20 mouse cellular contexts compared by ENCODE assay signal in genomic region chr4:132051321-132052275, GRCm38 (mm10). TPM values are rescaled to one million over a fixed set of nuclear protein-coding genes. Genes with fewer than 3 reads are reported as not detected.
A peak's percentile ranks its signal among the peaks of the same experiment; 100 is the strongest.
DNase-seq lines count a peak whose midpoint lies in the region; ATAC-seq and TF ChIP-seq lines count a peak whose summit lies in the region.
"Had no signal": no experiment of that assay in that cellular context is flagged by ENCODE, and none has a peak within 500 bp of the region (broad histone marks: within the 10 kb centered on the region; RNA-seq: fewer than 3 reads in every experiment).

No protein-coding gene starts in this region.

- peak; percentile 53 for DNase-seq in brain, embryonic 14.5 days (ENCODE audit: low read depth)
- no peak for DNase-seq in cerebellum, adult 8-10 months
- DNase-seq: adrenal gland, postnatal 10 days; cerebellum, adult 18-20 months; gastrocnemius, postnatal 36 days; heart, postnatal 36 days; left cerebral cortex, postnatal 4 days; lung, postnatal 14 days; right cerebral cortex, adult 18-20 months; thymus, adult 18-20 months had no signal

- ATAC-seq in forebrain, embryonic 12.5 days (ENCODE audit: low FRiP score), result no peak
- no peak for ATAC-seq in forebrain, embryonic 16.5 days
- ATAC-seq in megakaryocyte, adult 5-6 weeks (ENCODE audit: poor library complexity, severe bottlenecking), result no peak
- no peak for ATAC-seq in liver, embryonic 15.5 days (ENCODE audit: insufficient read depth)
- ATAC-seq: forebrain, embryonic 13.5 days; intestine, embryonic 15.5 days had no signal

- 0 out of 2 replicates have a peak overlapping the region, but pooled peaks have one; percentile 37 for H3K27ac ChIP-seq in forebrain, embryonic 12.5 days
- no peak overlapping the region for H3K27ac ChIP-seq in forebrain, embryonic 16.5 days (ENCODE audit: low read length)
- H3K27ac ChIP-seq in liver, embryonic 15.5 days (replicated peaks), result 0 out of 2 replicates have a peak overlapping the region, but pooled peaks have one; percentile 0
- H3K27ac ChIP-seq: forebrain, embryonic 13.5 days; intestine, embryonic 15.5 days had no signal

- H3K4me1 ChIP-seq in forebrain, embryonic 12.5 days, result peaks cover 27% of the 10 kb centered on the region
- H3K4me1 ChIP-seq in forebrain, embryonic 16.5 days (replicated peaks; ENCODE audit: control insufficient read depth, insufficient read depth, low read length), result peaks cover 17% of the 10 kb centered on the region
- H3K4me1 ChIP-seq in megakaryocyte, embryonic 14.5 days, result peaks cover 77% of the 10 kb centered on the region
- H3K4me1 ChIP-seq in liver, embryonic 15.5 days (replicated peaks), result peaks cover 79% of the 10 kb centered on the region

- no peaks in the 10 kb centered on the region for H3K9me3 ChIP-seq in forebrain, embryonic 12.5 days
- H3K9me3 ChIP-seq in forebrain, embryonic 16.5 days (ENCODE audit: control insufficient read depth, low read length), result no peaks in the 10 kb centered on the region
- H3K9me3 ChIP-seq in megakaryocyte, embryonic 14.5 days, result no peaks in the 10 kb centered on the region
- no peaks in the 10 kb centered on the region for H3K9me3 ChIP-seq in liver, embryonic 15.5 days (replicated peaks)
- H3K9me3 ChIP-seq: forebrain, embryonic 13.5 days; intestine, embryonic 15.5 days had no signal

- H3K9ac ChIP-seq in forebrain, embryonic 12.5 days, result no peak overlapping the region
- no peak overlapping the region for H3K9ac ChIP-seq in forebrain, embryonic 16.5 days (replicated peaks; ENCODE audit: low read depth, low read length)
- no peak overlapping the region for H3K9ac ChIP-seq in liver, embryonic 15.5 days
- H3K9ac ChIP-seq: forebrain, embryonic 13.5 days; intestine, embryonic 15.5 days had no signal

- no peak for TF ChIP-seq POLR2A in brain, embryonic 14.5 days (IDR thresholded peaks at IDR 0.05; ENCODE audit: borderline replicate concordance, extremely low read depth, insufficient read depth, insufficient read length, poor library complexity, severe bottlenecking)

- TF ChIP-seq CTCF in brain, embryonic 14.5 days (IDR thresholded peaks at IDR 0.05; ENCODE audit: borderline replicate concordance, extremely low read depth, insufficient read depth, insufficient read length), result no peak

- 70% methylated on average over 10 of the region's 10 CpGs for WGBS in forebrain, embryonic 12.5 days
- WGBS in forebrain, embryonic 16.5 days, result 74% methylated on average over 10 of the region's 10 CpGs
- WGBS in liver, embryonic 15.5 days (ENCODE audit: insufficient replicate concordance), result 65% methylated on average over 10 of the region's 10 CpGs

- no peak overlapping the region for H3K4me2 ChIP-seq in forebrain, embryonic 12.5 days
- H3K4me2 ChIP-seq in forebrain, embryonic 16.5 days (ENCODE audit: low read length), result no peak overlapping the region
- H3K4me2 ChIP-seq in liver, embryonic 15.5 days, result peak overlapping the region; percentile 100; the same call in 1 of the 2 replicates
- H3K4me2 ChIP-seq: forebrain, embryonic 13.5 days; heart, embryonic 11.5 days; intestine, embryonic 15.5 days had no signal

- H3K36me3 ChIP-seq in forebrain, embryonic 12.5 days (replicated peaks), result no peaks in the 10 kb centered on the region
- H3K36me3 ChIP-seq in forebrain, embryonic 16.5 days (ENCODE audit: control insufficient read depth, insufficient read depth), result no peaks in the 10 kb centered on the region
- H3K36me3 ChIP-seq in megakaryocyte, embryonic 14.5 days (replicated peaks; ENCODE audit: low read length), result peaks cover 65% of the 10 kb centered on the region
- H3K36me3 ChIP-seq in liver, embryonic 15.5 days (replicated peaks), result peaks cover 58% of the 10 kb centered on the region
- H3K36me3 ChIP-seq: intestine, embryonic 15.5 days had no signal

- H3K4me3 ChIP-seq in forebrain, embryonic 12.5 days (replicated peaks), result no peak overlapping the region
- no peak overlapping the region for H3K4me3 ChIP-seq in forebrain, embryonic 16.5 days (replicated peaks; ENCODE audit: low read length)
- peak overlapping the region; percentile 46 for H3K4me3 ChIP-seq in megakaryocyte, embryonic 14.5 days (replicated peaks)
- H3K4me3 ChIP-seq in liver, embryonic 15.5 days (replicated peaks), result no peak overlapping the region
- H3K4me3 ChIP-seq: forebrain, embryonic 13.5 days; intestine, embryonic 15.5 days had no signal

- peaks cover 25% of the 10 kb centered on the region for H3K27me3 ChIP-seq in forebrain, embryonic 12.5 days
- H3K27me3 ChIP-seq in forebrain, embryonic 16.5 days (replicated peaks; ENCODE audit: control insufficient read depth, insufficient read depth, low read length), result 0 out of 2 replicates have a peak, but pooled peaks cover 8% of the 10 kb centered on the region
- no peaks in the 10 kb centered on the region for H3K27me3 ChIP-seq in megakaryocyte, embryonic 14.5 days (replicated peaks)
- peaks cover 9% of the 10 kb centered on the region; the same call in 1 of the 2 replicates for H3K27me3 ChIP-seq in liver, embryonic 15.5 days
- H3K27me3 ChIP-seq: intestine, embryonic 15.5 days had no signal

RNA-seq across cellular contexts. Expression of gene Gm10300, which starts 22.9 kb away (rescaled TPM):
- polyA plus RNA-seq in forebrain, embryonic 12.5 days (2016; fragmentation: Nextera tagmentation; extraction: Ambion mirVana), result 0.08 TPM in 1 of 2 replicates, not detected in the other
- not detected in 2 replicates for polyA plus RNA-seq in forebrain, embryonic 16.5 days (2015; fragmentation: Nextera tagmentation; extraction: Ambion mirVana)
- polyA plus RNA-seq in megakaryocyte, embryonic 14.5 days (2012; ENCODE audit: insufficient read depth, low replicate concordance), result 0.23 TPM in 1 of 2 replicates, not detected in the other
- 0.16 TPM in 1 of 2 replicates, not detected in the other for total RNA-seq in megakaryocyte, adult 5-6 weeks (2015)
- total RNA-seq in megakaryocyte, adult 5-6 weeks (2017), result 0.33 and 0.37 TPM in 2 replicates
- polyA plus RNA-seq in brain, embryonic 14.5 days (2012; rRNA removed), result not detected in 2 replicates
- polyA plus RNA-seq in liver, embryonic 15.5 days (2015; fragmentation: Nextera tagmentation; extraction: Ambion mirVana), result 0.43 and 0.46 TPM in 2 replicates
- total RNA-seq: gastrocnemius, postnatal 36 days; layer of hippocampus, adult 18-20 months; left cerebral cortex, postnatal 4 days had no signal
- polyA plus RNA-seq: C2C12; forebrain, embryonic 13.5 days had no signal

RNA-seq across cellular contexts. Expression of gene Epb41, which starts 23.5 kb away (rescaled TPM):
- polyA plus RNA-seq in forebrain, embryonic 12.5 days (2016; fragmentation: Nextera tagmentation; extraction: Ambion mirVana), result 136 and 158 TPM in 2 replicates
- 74.1 and 91.8 TPM in 2 replicates for polyA plus RNA-seq in forebrain, embryonic 16.5 days (2015; fragmentation: Nextera tagmentation; extraction: Ambion mirVana)
- polyA plus RNA-seq in megakaryocyte, embryonic 14.5 days (2012; ENCODE audit: insufficient read depth, low replicate concordance), result 90.5 and 122 TPM in 2 replicates
- total RNA-seq in megakaryocyte, adult 5-6 weeks (2015), result 42.5 and 51.8 TPM in 2 replicates
- total RNA-seq in megakaryocyte, adult 5-6 weeks (2017), result 61.1 and 62.3 TPM in 2 replicates
- 86.3 and 111 TPM in 2 replicates for polyA plus RNA-seq in brain, embryonic 14.5 days (2012; rRNA removed)
- polyA plus RNA-seq in liver, embryonic 15.5 days (2015; fragmentation: Nextera tagmentation; extraction: Ambion mirVana), result 181 and 204 TPM in 2 replicates
